Mouse (Mus musculus): ENCODE data around the gene Neb. TPM values are rescaled to one million over a fixed set of nuclear protein-coding genes. Genes with fewer than 3 reads are reported as not detected.

The Neb gene
- polyA plus RNA-seq, 1 experiment from 2014 or later = 7.8 TPM

DNA sequence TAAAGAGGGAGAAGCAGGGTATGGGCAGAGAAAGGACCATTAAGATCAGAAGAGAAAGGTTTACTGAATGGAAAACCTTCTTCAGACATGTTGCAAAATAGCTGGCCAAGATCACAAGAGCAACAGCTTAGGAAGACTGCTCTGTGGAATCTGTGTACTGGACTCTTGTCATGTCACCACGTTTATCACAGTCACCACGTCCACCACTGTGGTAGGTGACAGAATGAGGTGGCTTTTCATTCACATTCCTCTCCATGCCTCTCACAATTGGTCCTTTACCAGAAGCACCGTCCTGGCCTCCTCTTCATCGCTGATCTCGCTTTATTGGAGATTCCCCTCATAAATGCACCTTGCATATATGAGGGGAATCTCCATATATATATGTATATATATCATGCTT lies 71.6 kb downstream of the Neb start:
- WGBS = 21% methylated on average over 5 of the region's 5 CpGs
- Histone ChIP-seq H3K4me3 (ENCODE audit: low read length) (no peak overlapping the region), H3K4me2 (ENCODE audit: low read depth, low read length) (no peak overlapping the region), H3K27me3 (ENCODE audit: control insufficient read depth, insufficient read depth, low read length) (no peaks in the 10 kb centered on the region), H3K36me3 (ENCODE audit: control insufficient read depth, insufficient read depth) (no peaks in the 10 kb centered on the region), H3K27ac (ENCODE audit: low read length) (peak overlapping the region; percentile 54; the same call in 1 of the 2 replicates), H3K9ac (ENCODE audit: low read length) (no peak overlapping the region), H3K9me3 (replicated peaks; ENCODE audit: control insufficient read depth, low read length) (no peaks in the 10 kb centered on the region), H3K4me1 (ENCODE audit: control insufficient read depth, insufficient read depth, low read length) (peaks cover 5% of the 10 kb centered on the region)
- peak; percentile 63 for ATAC-seq (replicated peaks; ENCODE audit: extremely low read depth, insufficient read depth, low FRiP score)

DNA sequence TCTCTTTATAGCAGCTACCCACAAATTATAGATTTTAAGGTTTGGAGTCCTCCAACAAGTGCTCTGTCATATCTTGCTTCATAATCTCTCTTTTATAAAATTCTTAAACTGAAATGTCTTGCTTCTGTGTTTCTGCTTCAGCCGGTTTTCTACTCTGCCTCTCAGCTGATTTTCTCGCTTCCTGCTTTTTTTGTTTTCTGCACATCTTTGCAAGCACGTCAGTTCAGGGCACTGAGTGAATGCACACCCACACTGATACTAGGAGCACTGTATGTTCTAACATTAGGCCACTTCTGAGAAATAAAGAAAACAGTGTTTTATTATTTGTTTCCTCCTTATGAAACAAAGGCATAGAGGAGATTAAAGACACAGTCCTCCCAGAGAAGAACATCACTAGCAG lies 73.7 kb downstream of the Neb start:
- Histone ChIP-seq H3K9ac (ENCODE audit: low read length) (no peak overlapping the region), H3K4me1 (ENCODE audit: control insufficient read depth, insufficient read depth, low read length) (peaks cover 2% of the 10 kb centered on the region), H3K27me3 (ENCODE audit: control insufficient read depth, insufficient read depth, low read length) (no peaks in the 10 kb centered on the region), H3K36me3 (ENCODE audit: control insufficient read depth, insufficient read depth) (no peaks in the 10 kb centered on the region), H3K4me2 (ENCODE audit: low read depth, low read length) (no peak overlapping the region), H3K4me3 (ENCODE audit: low read length) (no peak overlapping the region), H3K9me3 (replicated peaks; ENCODE audit: control insufficient read depth, low read length) (no peaks in the 10 kb centered on the region), H3K27ac (ENCODE audit: low read length) (no peak overlapping the region)
- WGBS = 76% methylated on average over 3 of the region's 3 CpGs
- ATAC-seq (replicated peaks; ENCODE audit: extremely low read depth, insufficient read depth, low FRiP score) = no peak

DNA sequence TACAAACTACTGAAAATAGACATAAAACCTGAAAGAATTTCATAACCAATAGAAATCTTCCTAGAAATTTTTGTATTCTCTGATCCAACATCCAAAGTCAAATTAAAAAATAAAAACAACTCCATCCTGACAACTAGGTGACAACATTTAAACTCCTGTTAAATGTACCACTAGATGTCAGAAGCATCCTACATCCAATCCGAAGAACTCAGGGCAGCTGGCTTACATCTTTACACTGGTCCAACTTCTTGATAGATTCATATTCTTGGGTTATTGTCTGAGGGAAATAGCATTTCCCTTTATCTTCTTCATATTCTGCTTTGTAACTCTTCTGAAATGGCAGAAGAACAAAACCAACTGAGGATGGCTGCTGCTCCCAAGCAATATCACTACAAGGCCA lies 74.9 kb downstream of the Neb start:
- Histone ChIP-seq H3K4me1 (ENCODE audit: control insufficient read depth, insufficient read depth, low read length) (peaks cover 2% of the 10 kb centered on the region), H3K4me3 (ENCODE audit: low read length) (no peak overlapping the region), H3K27me3 (ENCODE audit: control insufficient read depth, insufficient read depth, low read length) (no peaks in the 10 kb centered on the region), H3K9ac (ENCODE audit: low read length) (no peak overlapping the region), H3K9me3 (replicated peaks; ENCODE audit: control insufficient read depth, low read length) (no peaks in the 10 kb centered on the region), H3K4me2 (ENCODE audit: low read depth, low read length) (no peak overlapping the region), H3K36me3 (ENCODE audit: control insufficient read depth, insufficient read depth) (no peaks in the 10 kb centered on the region), H3K27ac (ENCODE audit: low read length) (no peak overlapping the region)
- no peak for ATAC-seq (replicated peaks; ENCODE audit: extremely low read depth, insufficient read depth, low FRiP score)
- WGBS = 44% methylated on average over 1 of the region's 1 CpGs

DNA sequence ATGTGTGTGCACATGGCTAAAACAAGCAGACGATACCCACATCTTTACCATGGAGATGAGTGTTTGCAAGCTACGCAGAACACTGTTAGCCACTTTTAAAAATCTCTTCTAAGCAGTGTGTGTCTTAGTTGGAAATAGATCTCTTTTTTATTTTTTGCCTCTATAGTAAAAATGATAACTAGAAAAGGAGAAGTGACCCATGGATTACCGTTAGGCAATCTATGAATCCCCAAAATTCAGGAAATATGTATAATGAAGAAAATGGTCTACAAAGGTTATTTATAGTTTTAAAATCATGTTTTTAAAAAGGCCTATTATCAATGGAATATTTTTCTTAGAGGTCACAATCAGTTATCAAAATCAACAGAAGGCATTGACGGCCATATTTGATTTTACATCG lies 80.3 kb downstream of the Neb start:
- no peaks in the 10 kb centered on the region for H3K36me3 ChIP-seq (ENCODE audit: control insufficient read depth, insufficient read depth)
- H3K27me3 ChIP-seq (ENCODE audit: control insufficient read depth, insufficient read depth, low read length) = no peaks in the 10 kb centered on the region
- H3K9me3 ChIP-seq (replicated peaks; ENCODE audit: control insufficient read depth, low read length) = no peaks in the 10 kb centered on the region
- no peak overlapping the region for H3K27ac ChIP-seq (ENCODE audit: low read length)
- H3K4me2 ChIP-seq (ENCODE audit: low read depth, low read length) = no peak overlapping the region
- WGBS = 93% methylated on average over 5 of the region's 5 CpGs
- no peak overlapping the region for H3K9ac ChIP-seq (ENCODE audit: low read length)
- no peaks in the 10 kb centered on the region for H3K4me1 ChIP-seq (ENCODE audit: control insufficient read depth, insufficient read depth, low read length)
- no peak overlapping the region for H3K4me3 ChIP-seq (ENCODE audit: low read length)
- ATAC-seq (replicated peaks; ENCODE audit: extremely low read depth, insufficient read depth, low FRiP score) = no peak

DNA sequence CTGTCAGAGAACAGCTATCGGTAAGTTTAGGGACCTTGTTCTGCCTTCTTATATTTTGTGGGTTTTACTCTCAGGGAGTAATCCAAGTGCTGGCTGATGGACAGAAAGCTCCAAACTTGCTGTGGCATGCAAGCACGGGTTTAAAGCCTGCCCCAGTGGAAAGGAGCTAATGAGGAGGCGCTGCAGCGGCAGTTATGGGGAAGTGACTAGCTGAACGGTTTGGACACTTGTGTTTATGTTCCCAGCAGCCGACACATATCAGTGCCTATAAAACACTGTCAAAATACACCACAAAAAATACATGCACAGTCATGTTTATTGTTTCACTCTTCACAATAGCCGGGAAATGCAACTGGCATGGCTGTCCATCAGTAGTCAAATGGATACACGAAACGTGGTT lies 81.5 kb downstream of the Neb start:
- Histone ChIP-seq H3K27ac (ENCODE audit: low read length) (no peak overlapping the region), H3K4me2 (ENCODE audit: low read depth, low read length) (no peak overlapping the region), H3K9ac (ENCODE audit: low read length) (no peak overlapping the region), H3K27me3 (ENCODE audit: control insufficient read depth, insufficient read depth, low read length) (no peaks in the 10 kb centered on the region), H3K4me1 (ENCODE audit: control insufficient read depth, insufficient read depth, low read length) (no peaks in the 10 kb centered on the region), H3K36me3 (ENCODE audit: control insufficient read depth, insufficient read depth) (no peaks in the 10 kb centered on the region), H3K9me3 (replicated peaks; ENCODE audit: control insufficient read depth, low read length) (no peaks in the 10 kb centered on the region), H3K4me3 (ENCODE audit: low read length) (no peak overlapping the region)
- ATAC-seq (replicated peaks; ENCODE audit: extremely low read depth, insufficient read depth, low FRiP score) = no peak
- 74% methylated on average over 9 of the region's 9 CpGs for WGBS

DNA sequence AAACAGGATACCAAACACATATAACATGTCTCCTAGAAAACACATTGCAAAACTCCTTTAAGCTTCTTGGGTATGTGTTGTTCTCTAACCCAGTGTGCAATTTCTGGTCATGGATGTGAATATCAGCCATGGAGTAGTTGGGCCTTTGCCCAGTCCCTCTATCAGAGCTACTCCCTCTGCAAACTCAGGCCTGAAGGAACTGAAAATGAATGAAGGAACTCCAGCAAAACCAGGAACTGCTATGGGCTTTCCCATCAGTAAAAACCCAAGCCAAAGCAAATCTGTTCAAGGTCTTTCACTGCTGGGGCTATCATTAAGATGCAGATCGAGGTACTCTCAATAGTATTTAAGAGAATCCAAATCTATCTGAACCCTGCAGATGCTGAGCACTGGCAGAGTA lies 90.8 kb downstream of the Neb start:
- peaks cover 3% of the 10 kb centered on the region; the same call in 1 of the 2 replicates for H3K4me1 ChIP-seq (ENCODE audit: control insufficient read depth, insufficient read depth, low read length)
- no peaks in the 10 kb centered on the region for H3K36me3 ChIP-seq (ENCODE audit: control insufficient read depth, insufficient read depth)
- no peak overlapping the region for H3K4me3 ChIP-seq (ENCODE audit: low read length)
- H3K9ac ChIP-seq (ENCODE audit: low read length) = no peak overlapping the region
- 0 out of 2 replicates have a peak overlapping the region, but pooled peaks have one; percentile 13 for H3K27ac ChIP-seq (ENCODE audit: low read length)
- no peaks in the 10 kb centered on the region for H3K27me3 ChIP-seq (ENCODE audit: control insufficient read depth, insufficient read depth, low read length)
- ATAC-seq (replicated peaks; ENCODE audit: extremely low read depth, insufficient read depth, low FRiP score) = no peak
- no peak overlapping the region for H3K4me2 ChIP-seq (ENCODE audit: low read depth, low read length)
- WGBS = 71% methylated on average over 1 of the region's 1 CpGs
- no peaks in the 10 kb centered on the region for H3K9me3 ChIP-seq (replicated peaks; ENCODE audit: control insufficient read depth, low read length)

DNA sequence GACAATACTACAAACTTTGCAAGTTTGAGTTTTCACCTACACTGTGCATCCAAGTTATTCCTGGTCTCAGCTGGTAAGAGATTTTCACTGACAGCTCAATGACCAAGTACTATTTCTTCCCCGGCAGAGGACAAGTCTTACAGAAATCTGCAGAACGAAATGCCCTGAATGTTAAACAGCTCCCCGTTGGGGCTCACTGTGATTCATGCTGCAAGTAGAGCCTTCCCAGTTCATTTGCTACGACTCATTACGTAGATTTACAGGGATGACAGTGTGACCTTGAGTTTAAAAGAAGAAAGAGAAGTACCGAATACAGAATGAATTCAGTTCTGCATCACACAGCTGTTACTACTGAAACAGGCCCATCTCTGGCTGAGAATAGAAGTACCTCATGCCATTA lies 91.9 kb downstream of the Neb start:
- Histone ChIP-seq H3K36me3 (ENCODE audit: control insufficient read depth, insufficient read depth) (no peaks in the 10 kb centered on the region), H3K27ac (ENCODE audit: low read length) (no peak overlapping the region), H3K9me3 (replicated peaks; ENCODE audit: control insufficient read depth, low read length) (no peaks in the 10 kb centered on the region), H3K4me1 (ENCODE audit: control insufficient read depth, insufficient read depth, low read length) (peaks cover 3% of the 10 kb centered on the region; the same call in 1 of the 2 replicates), H3K9ac (ENCODE audit: low read length) (no peak overlapping the region), H3K4me2 (ENCODE audit: low read depth, low read length) (no peak overlapping the region), H3K4me3 (ENCODE audit: low read length) (no peak overlapping the region), H3K27me3 (ENCODE audit: control insufficient read depth, insufficient read depth, low read length) (no peaks in the 10 kb centered on the region)
- WGBS = 65% methylated on average over 6 of the region's 6 CpGs
- no peak for ATAC-seq (replicated peaks; ENCODE audit: extremely low read depth, insufficient read depth, low FRiP score)

DNA sequence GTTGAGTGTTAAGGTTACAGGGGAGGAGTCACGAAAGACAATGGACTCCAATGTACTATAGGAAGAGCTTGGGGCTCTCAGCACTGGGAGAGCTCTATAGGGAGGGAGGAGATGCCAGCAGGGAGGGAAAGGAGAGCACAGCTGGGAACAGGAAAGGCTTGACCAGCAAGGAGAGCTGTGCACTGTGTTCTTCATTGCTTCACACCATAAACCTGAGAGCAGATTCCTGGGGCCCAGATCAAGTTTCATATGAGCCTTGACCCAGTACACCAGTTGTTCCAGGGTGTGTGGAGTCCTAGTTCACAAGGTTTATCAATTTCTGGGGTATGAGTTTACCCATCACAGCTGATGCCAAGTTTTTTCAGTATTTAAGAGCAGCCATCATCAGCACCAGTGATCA lies 106.1 kb downstream of the Neb start:
- Histone ChIP-seq H3K27ac (ENCODE audit: low read length) (no peak overlapping the region), H3K4me2 (ENCODE audit: low read depth, low read length) (no peak overlapping the region), H3K9ac (ENCODE audit: low read length) (no peak overlapping the region), H3K27me3 (ENCODE audit: control insufficient read depth, insufficient read depth, low read length) (no peaks in the 10 kb centered on the region), H3K9me3 (replicated peaks; ENCODE audit: control insufficient read depth, low read length) (no peaks in the 10 kb centered on the region), H3K36me3 (ENCODE audit: control insufficient read depth, insufficient read depth) (no peaks in the 10 kb centered on the region), H3K4me1 (ENCODE audit: control insufficient read depth, insufficient read depth, low read length) (no peaks in the 10 kb centered on the region), H3K4me3 (ENCODE audit: low read length) (no peak overlapping the region)
- 47% methylated on average over 1 of the region's 1 CpGs for WGBS
- ATAC-seq (replicated peaks; ENCODE audit: extremely low read depth, insufficient read depth, low FRiP score) = no peak

DNA sequence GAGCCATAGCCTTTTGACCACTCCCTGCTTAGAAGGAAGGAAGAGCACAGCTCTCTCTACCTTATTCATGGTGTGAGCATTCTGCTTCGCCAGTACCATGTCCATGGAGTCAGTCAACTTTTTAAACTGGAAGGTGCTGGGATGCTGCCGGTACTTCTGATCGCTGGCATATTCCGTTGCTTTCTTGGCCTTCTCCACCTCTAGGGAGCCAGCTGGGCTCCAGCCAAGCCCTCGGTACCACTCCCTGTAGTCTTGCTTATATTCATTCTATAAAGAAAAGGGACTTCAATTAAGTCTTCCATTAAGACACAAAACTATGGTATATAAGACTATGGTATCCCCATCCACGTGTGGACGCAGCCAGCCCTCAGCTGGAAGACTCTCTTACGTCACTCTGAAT lies 107.4 kb downstream of the Neb start:
- WGBS = 80% methylated on average over 8 of the region's 8 CpGs
- ATAC-seq (replicated peaks; ENCODE audit: extremely low read depth, insufficient read depth, low FRiP score) = no peak
- Histone ChIP-seq H3K36me3 (ENCODE audit: control insufficient read depth, insufficient read depth) (no peaks in the 10 kb centered on the region), H3K4me1 (ENCODE audit: control insufficient read depth, insufficient read depth, low read length) (no peaks in the 10 kb centered on the region), H3K9me3 (replicated peaks; ENCODE audit: control insufficient read depth, low read length) (no peaks in the 10 kb centered on the region), H3K4me3 (ENCODE audit: low read length) (no peak overlapping the region), H3K9ac (ENCODE audit: low read length) (no peak overlapping the region), H3K4me2 (ENCODE audit: low read depth, low read length) (no peak overlapping the region), H3K27me3 (ENCODE audit: control insufficient read depth, insufficient read depth, low read length) (no peaks in the 10 kb centered on the region), H3K27ac (ENCODE audit: low read length) (no peak overlapping the region)

DNA sequence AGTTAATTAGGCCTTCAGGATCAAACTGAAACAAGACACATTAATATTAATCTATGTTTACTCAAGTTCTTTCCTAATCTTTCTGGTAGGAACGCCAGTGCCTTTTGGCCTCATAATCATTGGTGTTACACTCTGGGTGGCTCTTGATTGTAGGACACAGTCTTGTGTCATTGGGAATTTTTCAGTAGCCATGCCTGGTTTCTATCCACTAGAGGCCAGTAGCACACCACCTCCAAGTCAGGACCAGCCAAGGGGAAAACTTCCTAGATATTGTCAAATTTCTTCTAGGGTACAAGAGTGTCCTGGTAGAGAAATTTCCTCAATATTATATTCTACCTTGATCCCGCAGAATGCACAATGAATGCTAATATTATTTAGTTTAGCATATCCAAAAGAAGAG lies 116.1 kb downstream of the Neb start:
- ATAC-seq (replicated peaks; ENCODE audit: extremely low read depth, insufficient read depth, low FRiP score) = no peak; the same call in 1 of the 2 replicates
- H3K4me2 ChIP-seq (ENCODE audit: low read depth, low read length) = no peak overlapping the region
- no peak overlapping the region for H3K9ac ChIP-seq (ENCODE audit: low read length)
- WGBS = 30% methylated on average over 2 of the region's 2 CpGs
- H3K36me3 ChIP-seq (ENCODE audit: control insufficient read depth, insufficient read depth) = no peaks in the 10 kb centered on the region
- H3K27ac ChIP-seq (ENCODE audit: low read length) = no peak overlapping the region
- no peaks in the 10 kb centered on the region for H3K9me3 ChIP-seq (replicated peaks; ENCODE audit: control insufficient read depth, low read length)
- H3K4me1 ChIP-seq (ENCODE audit: control insufficient read depth, insufficient read depth, low read length) = no peaks in the 10 kb centered on the region
- H3K4me3 ChIP-seq (ENCODE audit: low read length) = no peak overlapping the region
- no peaks in the 10 kb centered on the region for H3K27me3 ChIP-seq (ENCODE audit: control insufficient read depth, insufficient read depth, low read length)

All from heart, embryonic 16.5 days (tissue).